Mouse (Mus musculus) testis, adult 2 months (tissue): Measurements from ENCODE around the gene Muc13.

ENCODE experiments used
- CTCF ChIP-seq: fragments of 200-500 bp; IDR thresholded peaks from 2 replicates; pipeline ENCODE4 v1.5.1; 2012; ENCODE audit warnings: low read depth, mild to moderate bottlenecking, inconsistent platforms, low read length, moderate library complexity; ENCODE audit not compliant: control insufficient read depth, insufficient read depth, insufficient replicate concordance
- POLR2A ChIP-seq: fragments of 200-500 bp; IDR thresholded peaks from 2 replicates; pipeline ENCODE4 v1.6.1; 2012; ENCODE audit warnings: low read depth, mild to moderate bottlenecking, inconsistent platforms, low read length, moderate library complexity; ENCODE audit not compliant: control insufficient read depth

- TF ChIP-seq CTCF = no peak
- TF ChIP-seq POLR2A = no peak
These were observed 16.2 kb downstream of the Muc13 start for GRCm38 (mm10) chr16:33810002-33810401.
